Comparison of ENCODE assay signal across 13 mouse cellular contexts in the genomic region with DNA sequence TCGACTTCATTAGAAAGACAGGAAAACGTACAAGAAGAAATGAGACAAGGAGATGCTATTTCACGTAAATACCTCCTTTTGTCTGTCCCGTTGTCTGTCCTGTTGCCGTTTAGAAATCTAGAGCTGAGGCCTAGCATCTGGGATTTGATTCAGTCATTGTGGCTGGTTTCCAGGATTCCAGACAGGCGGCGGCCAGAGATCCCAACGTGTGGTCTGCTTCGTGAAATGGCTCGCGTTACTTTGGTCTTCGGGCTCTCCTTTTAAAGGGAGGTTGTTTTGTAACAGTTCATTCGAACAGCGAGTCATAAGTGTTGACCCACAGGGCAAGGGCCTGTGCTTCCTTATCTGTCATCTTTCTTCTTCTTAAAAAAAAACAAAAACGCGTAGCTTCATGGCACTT. TPM values are rescaled to one million over a fixed set of nuclear protein-coding genes. Genes with fewer than 3 reads are reported as not detected.
DNase-seq lines count a peak whose midpoint lies in the region; ATAC-seq and TF ChIP-seq lines count a peak whose summit lies in the region.
"Had no signal": no experiment of that assay in that cellular context is flagged by ENCODE, and none has a peak within 500 bp of the region (broad histone marks: within the 10 kb centered on the region; RNA-seq: fewer than 3 reads in every experiment).

TSS of gene Tceanc (minus strand) at position 223 of the 400 bp plus-strand sequence.

- H3K27me3 ChIP-seq in lung, postnatal 0 days (replicated peaks; ENCODE audit: insufficient read depth, low read length): no peaks in the 10 kb centered on the region
- peaks cover 83% of the 10 kb centered on the region for H3K27me3 ChIP-seq in embryonic facial prominence, embryonic 10.5 days (replicated peaks; ENCODE audit: low read depth, poor library complexity, severe bottlenecking)
- H3K27me3 ChIP-seq in limb, embryonic 13.5 days: peaks cover 17% of the 10 kb centered on the region
- H3K27me3 ChIP-seq: CH12.LX; liver, embryonic 13.5 days had no signal

- H3K36me3 ChIP-seq in lung, postnatal 0 days (ENCODE audit: insufficient read depth, low read length): no peaks in the 10 kb centered on the region
- H3K36me3 ChIP-seq in embryonic facial prominence, embryonic 10.5 days (replicated peaks): no peaks in the 10 kb centered on the region
- H3K36me3 ChIP-seq in limb, embryonic 13.5 days: no peaks in the 10 kb centered on the region
- H3K36me3 ChIP-seq: liver, embryonic 13.5 days had no signal

- H3K27ac ChIP-seq in lung, postnatal 0 days (ENCODE audit: low read length): no peak within 1 kb of the TSS
- no peak within 1 kb of the TSS for H3K27ac ChIP-seq in embryonic facial prominence, embryonic 10.5 days (replicated peaks)
- H3K27ac ChIP-seq in limb, embryonic 13.5 days: no peak within 1 kb of the TSS; the same call in 1 of the 2 replicates
- H3K27ac ChIP-seq: heart, adult 2 months; liver, embryonic 13.5 days had no signal

- peak; percentile 29 for DNase-seq in gastrocnemius, adult 18-20 months (ENCODE audit: low spot score)
- no peak for DNase-seq in gastrocnemius, postnatal 25 days
- peak; percentile 41 for DNase-seq in lung, postnatal 0 days (ENCODE audit: low spot score)
- no peak for DNase-seq in lung, adult 18-20 months
- no peak for DNase-seq in embryonic facial prominence, embryonic 10.5 days (ENCODE audit: low spot score)
- no peak for DNase-seq in frontal cortex, postnatal 10 days (ENCODE audit: low spot score in 2 of 2)
- DNase-seq in spleen, postnatal 36 days (ENCODE audit: low spot score in 2 of 2): no peak
- DNase-seq: kidney, adult 11 months; liver, embryonic 13.5 days had no signal

- H3K4me3 ChIP-seq in lung, postnatal 0 days (ENCODE audit: low read depth, low read length): no peak within 1 kb of the TSS
- H3K4me3 ChIP-seq in embryonic facial prominence, embryonic 10.5 days: no peak within 1 kb of the TSS
- H3K4me3 ChIP-seq in limb, embryonic 13.5 days: no peak within 1 kb of the TSS
- H3K4me3 ChIP-seq: heart, adult 2 months; liver, embryonic 13.5 days; myocyte had no signal

- TF ChIP-seq EP300 in lung, postnatal 0 days (IDR thresholded peaks at IDR 0.05): no peak

- no peak within 1 kb of the TSS for H3K4me2 ChIP-seq in lung, postnatal 0 days (replicated peaks; ENCODE audit: low read depth, low read length)
- H3K4me2 ChIP-seq in limb, embryonic 13.5 days (replicated peaks): no peak within 1 kb of the TSS
- H3K4me2 ChIP-seq: liver, embryonic 13.5 days had no signal

- no peaks in the 10 kb centered on the region for H3K9me3 ChIP-seq in lung, postnatal 0 days (ENCODE audit: low read length)
- H3K9me3 ChIP-seq in embryonic facial prominence, embryonic 10.5 days: no peaks in the 10 kb centered on the region
- H3K9me3 ChIP-seq in limb, embryonic 13.5 days: no peaks in the 10 kb centered on the region
- H3K9me3 ChIP-seq: liver, embryonic 13.5 days had no signal

- no peak for ATAC-seq in lung, postnatal 0 days
- ATAC-seq in limb, embryonic 13.5 days (ENCODE audit: low FRiP score, low read depth): no peak

- no peak for TF ChIP-seq CTCF in lung, postnatal 0 days (IDR thresholded peaks at IDR 0.05)

- H3K9ac ChIP-seq in lung, postnatal 0 days (replicated peaks; ENCODE audit: low read depth): no peak within 1 kb of the TSS
- H3K9ac ChIP-seq in limb, embryonic 13.5 days: no peak within 1 kb of the TSS
- H3K9ac ChIP-seq: liver, embryonic 13.5 days had no signal

- H3K4me1 ChIP-seq in lung, postnatal 0 days (ENCODE audit: insufficient read depth, low read depth, low read length): no peaks in the 10 kb centered on the region
- 0 out of 2 replicates have a peak, but pooled peaks cover 4% of the 10 kb centered on the region for H3K4me1 ChIP-seq in embryonic facial prominence, embryonic 10.5 days
- H3K4me1 ChIP-seq in limb, embryonic 13.5 days: no peaks in the 10 kb centered on the region

- WGBS in lung, postnatal 0 days: 54% methylated on average over 16 of the region's 16 CpGs
- 79% methylated on average over 16 of the region's 16 CpGs for WGBS in embryonic facial prominence, embryonic 10.5 days
- 58% methylated on average over 16 of the region's 16 CpGs for WGBS in limb, embryonic 13.5 days

RNA-seq across cellular contexts. Expression of gene Tceanc, which starts in this region (rescaled TPM):
- 1 to 10 TPM; 1.5 to 4.4 TPM for total RNA-seq in gastrocnemius, adult 18-20 months (2021)
- total RNA-seq in gastrocnemius, postnatal 25 days (2021): 1 to 10 TPM; 1.7 to 2.0 TPM
- 10.1 and 11.5 TPM in 2 replicates for polyA plus RNA-seq in lung, postnatal 0 days (2015; fragmentation: Nextera tagmentation; extraction: Ambion mirVana)
- polyA plus RNA-seq in embryonic facial prominence, embryonic 10.5 days (2016; fragmentation: Nextera tagmentation; extraction: Ambion mirVana): 10.0 and 11.0 TPM in 2 replicates
- 12.1 and 12.3 TPM in 2 replicates for polyA plus RNA-seq in limb, embryonic 13.5 days (2015; fragmentation: Nextera tagmentation; extraction: Ambion mirVana)

Comparison
In these comparisons a context has a peak if more than half of its experiments do, and no peak if none do; other contexts are left out.
1. DNase-seq: peak in gastrocnemius, adult 18-20 months (single experiment) and lung, postnatal 0 days (single experiment); none in gastrocnemius, postnatal 25 days (single experiment), lung, adult 18-20 months (0 of 2), embryonic facial prominence, embryonic 10.5 days (single experiment), frontal cortex, postnatal 10 days (0 of 2) and spleen, postnatal 36 days (0 of 2).